Mouse (Mus musculus) heart, embryonic 16.5 days (tissue): Measurements from ENCODE around the gene Gnaq. TPM values are rescaled to one million over a fixed set of nuclear protein-coding genes. Genes with fewer than 3 reads are reported as not detected.

Experiments
- ATAC-seq: fragments of 200-750 bp; cut with Nextera tagmentation; replicated peaks from 2 replicates; pipeline ENCODE4 v1.8.0; 2017; ENCODE audit warnings: moderate number of reproducible peaks; ENCODE audit not compliant: insufficient read depth, low FRiP score; ENCODE audit errors: extremely low read depth
- H3K27ac ChIP-seq: fragments of 300-500 bp; sonication (generic); 2 replicates; pipeline ENCODE4 v1.5.1; 2014; ENCODE audit warnings: mild to moderate bottlenecking, low read length, control low read depth, moderate library complexity
- H3K27me3 ChIP-seq: fragments of 300-500 bp; sonication (generic); 2 replicates; pipeline ENCODE4 v1.6.1; 2014; ENCODE audit warnings: low read length, mixed read lengths; ENCODE audit not compliant: control insufficient read depth, insufficient read depth
- H3K36me3 ChIP-seq: fragments of 300-500 bp; sonication (generic); 2 replicates; pipeline ENCODE4 v1.6.1; 2014; ENCODE audit not compliant: control insufficient read depth, insufficient read depth
- H3K4me1 ChIP-seq: fragments of 300-500 bp; sonication (generic); 2 replicates; pipeline ENCODE4 v1.6.1; 2014; ENCODE audit warnings: low read length, mixed read lengths; ENCODE audit not compliant: control insufficient read depth, insufficient read depth
- H3K4me2 ChIP-seq: fragments of 300-500 bp; sonication (generic); 2 replicates; pipeline ENCODE4 v1.6.1; 2014; ENCODE audit warnings: low read depth, mild to moderate bottlenecking, control low read depth, low read length
- H3K4me3 ChIP-seq: fragments of 300-500 bp; sonication (generic); 2 replicates; pipeline ENCODE4 v1.5.1; 2014; ENCODE audit warnings: mild to moderate bottlenecking, control low read depth, low read length
- H3K9ac ChIP-seq: fragments of 300-500 bp; sonication (generic); 2 replicates; pipeline ENCODE4 v1.6.1; 2014; ENCODE audit warnings: low read length, control low read depth
- H3K9me3 ChIP-seq: fragments of 300-500 bp; sonication (generic); replicated peaks from 2 replicates; pipeline ENCODE4 v1.6.1; 2016; ENCODE audit warnings: low read length; ENCODE audit not compliant: control insufficient read depth
- WGBS: fragments of 180-500 bp; shearing (Covaris S2); extraction: QIAGEN DNeasy Blood & Tissue Kit; methylation state at CpG from one replicate; pipeline ENCODE4 v1.1.7; 2014; 5-methylcytosine and 5-hydroxymethylcytosine counted together
- polyA plus RNA-seq: library from polyadenylated mRNA; unstranded; fragments of >200 nt; fragmentation: Nextera tagmentation; extraction: Ambion mirVana; gene quantifications from 2 replicates; pipeline ENCODE4 v1.2.1, GENCODE M21; 2015

Gene Gnaq
- polyA plus RNA-seq, 1 experiment from 2014 or later: 20.5 TPM

DNA sequence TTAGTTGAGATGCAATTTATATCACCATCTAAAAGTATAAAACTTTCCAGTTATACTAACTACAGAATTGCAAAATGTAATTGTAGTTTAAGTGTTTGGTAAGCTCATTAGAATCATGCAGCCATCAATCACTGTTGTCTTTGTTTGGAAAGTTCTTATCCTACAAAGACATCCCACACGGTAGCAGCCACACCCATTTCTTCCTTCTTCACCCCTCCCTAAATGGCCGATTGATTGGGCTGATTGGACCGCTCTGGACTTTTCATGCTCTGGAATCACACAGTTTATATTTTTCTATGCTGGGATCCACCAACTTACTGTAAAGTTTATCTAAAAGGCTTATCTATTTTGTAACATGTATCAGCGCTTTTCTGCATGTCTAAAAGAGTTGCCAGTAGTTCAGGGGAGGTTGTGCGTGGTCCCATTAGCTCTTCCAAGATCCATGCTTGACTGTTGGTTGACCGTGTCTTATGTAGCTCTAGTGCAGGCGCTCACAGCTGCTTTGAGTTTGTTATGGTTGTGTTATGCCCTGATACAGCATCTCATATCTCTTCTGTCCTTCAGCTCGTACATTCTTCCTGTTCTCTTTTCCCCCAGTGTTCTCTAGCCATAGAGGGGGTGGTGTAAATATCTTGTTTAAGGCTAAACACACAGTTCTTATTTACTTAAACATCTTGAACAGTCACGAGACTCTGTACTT lies 56.6 kb downstream of the Gnaq start:
- no peak for ATAC-seq
- no peak overlapping the region for H3K27ac ChIP-seq
- no peaks in the 10 kb centered on the region for H3K27me3 ChIP-seq
- WGBS: 63% methylated on average over 9 of the region's 9 CpGs
- H3K9me3 ChIP-seq: no peaks in the 10 kb centered on the region
- peaks cover 8% of the 10 kb centered on the region for H3K4me1 ChIP-seq
- H3K36me3 ChIP-seq: no peaks in the 10 kb centered on the region
- H3K4me2 ChIP-seq: no peak overlapping the region
- no peak overlapping the region for H3K4me3 ChIP-seq
- H3K9ac ChIP-seq: no peak overlapping the region

DNA sequence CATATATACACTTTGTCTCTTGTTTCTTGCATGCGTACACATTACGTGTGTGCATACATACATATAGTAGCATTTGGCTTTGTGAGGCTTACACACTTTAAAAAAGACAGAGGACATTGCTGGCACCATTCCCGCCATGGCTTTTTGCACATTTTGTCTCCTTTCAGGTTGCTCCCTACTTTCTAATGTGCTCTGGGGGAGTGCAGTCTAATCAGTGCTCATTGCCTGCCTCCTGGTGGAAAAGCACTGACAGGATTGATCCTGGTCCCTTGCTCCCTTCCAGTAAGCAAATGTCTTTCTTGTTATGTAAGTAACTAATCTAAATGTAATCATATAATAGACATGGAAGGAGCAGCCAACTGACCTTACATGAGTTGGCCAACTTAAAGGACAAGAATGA lies 65.5 kb downstream of the Gnaq start:
- Histone ChIP-seq H3K36me3 (no peaks in the 10 kb centered on the region), H3K27ac (no peak overlapping the region), H3K4me3 (no peak overlapping the region), H3K27me3 (no peaks in the 10 kb centered on the region), H3K4me1 (peaks cover 16% of the 10 kb centered on the region), H3K9me3 (no peaks in the 10 kb centered on the region), H3K9ac (no peak overlapping the region), H3K4me2 (no peak overlapping the region)
- no peak for ATAC-seq
- 84% methylated on average over 3 of the region's 3 CpGs for WGBS

DNA sequence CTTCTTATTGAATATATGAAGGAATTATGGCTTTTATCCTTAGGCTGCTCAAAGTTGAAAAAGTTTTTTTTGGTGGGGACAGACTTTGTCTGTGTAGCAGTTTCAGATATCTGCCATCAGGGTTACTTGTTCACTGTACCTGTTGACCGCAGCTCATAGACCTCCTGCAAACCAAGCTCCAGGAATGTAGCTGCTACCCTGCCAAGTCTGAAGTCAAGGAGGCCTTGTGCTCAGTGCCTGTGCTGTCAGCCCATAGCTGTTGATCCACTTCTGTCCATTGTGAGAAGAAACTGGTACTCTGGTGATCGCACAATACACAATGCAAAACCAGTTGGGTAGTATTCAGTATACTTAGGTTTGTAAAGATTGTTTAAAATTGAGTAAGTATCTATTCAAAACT lies 68.7 kb downstream of the Gnaq start:
- ATAC-seq: no peak
- H3K9me3 ChIP-seq: no peaks in the 10 kb centered on the region
- no peaks in the 10 kb centered on the region for H3K36me3 ChIP-seq
- H3K4me3 ChIP-seq: no peak overlapping the region
- H3K4me1 ChIP-seq: peaks cover 29% of the 10 kb centered on the region
- H3K27me3 ChIP-seq: no peaks in the 10 kb centered on the region
- H3K4me2 ChIP-seq: no peak overlapping the region
- WGBS: 75% methylated on average over 2 of the region's 2 CpGs
- H3K9ac ChIP-seq: no peak overlapping the region
- no peak overlapping the region for H3K27ac ChIP-seq

- H3K36me3 ChIP-seq: no peaks in the 10 kb centered on the region
- H3K27me3 ChIP-seq: no peaks in the 10 kb centered on the region
- H3K9me3 ChIP-seq: no peaks in the 10 kb centered on the region
- no peak overlapping the region for H3K4me2 ChIP-seq
- ATAC-seq: no peak
- 72% methylated on average over 7 of the region's 7 CpGs for WGBS
- no peak overlapping the region for H3K27ac ChIP-seq
- H3K4me3 ChIP-seq: no peak overlapping the region
- H3K9ac ChIP-seq: no peak overlapping the region
- H3K4me1 ChIP-seq: peaks cover 17% of the 10 kb centered on the region
Observed at GRCm38 (mm10) chr19:16204776-16205680, 72.4 kb downstream of the Gnaq start.

GRCm38 (mm10) chr19:16209616-16210015 lies 77.0 kb downstream of the Gnaq start:
- Histone ChIP-seq H3K27me3 (no peaks in the 10 kb centered on the region), H3K9ac (no peak overlapping the region), H3K9me3 (no peaks in the 10 kb centered on the region), H3K36me3 (no peaks in the 10 kb centered on the region), H3K4me3 (no peak overlapping the region), H3K4me1 (peaks cover 9% of the 10 kb centered on the region), H3K27ac (no peak overlapping the region), H3K4me2 (no peak overlapping the region)
- 88% methylated on average over 2 of the region's 2 CpGs for WGBS
- no peak for ATAC-seq

DNA sequence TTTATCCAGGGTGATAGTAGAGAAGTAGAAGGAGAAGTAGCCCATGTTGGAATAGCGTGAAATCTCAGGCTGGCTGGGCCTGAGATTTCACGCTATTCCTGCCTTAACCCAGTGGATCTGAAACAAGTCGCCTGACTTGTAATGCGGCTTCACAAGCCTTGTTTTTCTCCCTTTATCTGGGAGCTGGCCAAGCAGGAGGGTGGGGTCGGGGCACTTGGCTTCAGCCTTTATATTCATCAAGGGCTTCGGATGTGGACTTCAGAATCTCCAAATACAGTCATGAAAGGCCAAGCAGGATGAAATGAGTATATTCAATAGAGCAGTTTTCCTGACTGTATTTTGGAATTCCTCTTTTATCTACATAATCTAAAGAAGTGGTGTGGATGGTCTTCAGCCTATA lies 82.3 kb downstream of the Gnaq start:
- Histone ChIP-seq H3K4me2 (no peak overlapping the region), H3K27ac (peak overlapping the region; percentile 46; the same call in 1 of the 2 replicates), H3K4me1 (peaks cover 14% of the 10 kb centered on the region), H3K27me3 (no peaks in the 10 kb centered on the region), H3K9ac (no peak overlapping the region), H3K9me3 (no peaks in the 10 kb centered on the region), H3K36me3 (peaks cover 5% of the 10 kb centered on the region; the same call in 1 of the 2 replicates), H3K4me3 (no peak overlapping the region)
- no peak for ATAC-seq
- WGBS: 46% methylated on average over 6 of the region's 6 CpGs

GRCm38 (mm10) chr19:16215430-16216016 lies 82.9 kb downstream of the Gnaq start:
- ATAC-seq: no peak
- no peak overlapping the region for H3K4me3 ChIP-seq
- H3K36me3 ChIP-seq: peaks cover 6% of the 10 kb centered on the region; the same call in 1 of the 2 replicates
- no peak overlapping the region for H3K4me2 ChIP-seq
- no peak overlapping the region for H3K9ac ChIP-seq
- WGBS: 91% methylated on average over 2 of the region's 2 CpGs
- H3K9me3 ChIP-seq: no peaks in the 10 kb centered on the region
- H3K27me3 ChIP-seq: no peaks in the 10 kb centered on the region
- peak overlapping the region; percentile 46; the same call in 1 of the 2 replicates for H3K27ac ChIP-seq
- peaks cover 14% of the 10 kb centered on the region for H3K4me1 ChIP-seq

DNA sequence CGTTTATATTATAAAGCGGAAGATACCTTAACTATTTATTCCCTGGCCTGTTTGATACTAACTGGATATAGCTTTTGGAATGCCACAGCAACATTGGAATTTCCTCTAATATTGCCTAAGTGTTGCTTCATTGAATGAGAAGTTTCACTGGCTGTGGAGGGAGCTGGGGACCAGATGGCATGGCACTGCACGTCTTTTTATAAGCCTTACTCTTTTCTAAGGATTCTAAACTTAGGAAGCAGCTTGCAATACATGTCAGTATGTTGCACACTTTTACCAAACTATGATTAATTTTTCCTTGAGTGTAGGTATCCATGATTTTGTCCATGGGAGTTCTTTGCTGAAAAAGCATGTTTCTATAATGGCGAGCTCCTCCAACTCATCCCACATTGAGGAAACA lies 87.3 kb downstream of the Gnaq start:
- Histone ChIP-seq H3K27me3 (no peaks in the 10 kb centered on the region), H3K4me1 (peaks cover 16% of the 10 kb centered on the region), H3K27ac (no peak overlapping the region), H3K9ac (no peak overlapping the region), H3K9me3 (no peaks in the 10 kb centered on the region), H3K4me2 (no peak overlapping the region), H3K36me3 (peaks cover 6% of the 10 kb centered on the region; the same call in 1 of the 2 replicates), H3K4me3 (no peak overlapping the region)
- 84% methylated on average over 4 of the region's 4 CpGs for WGBS
- ATAC-seq: no peak
